Mouse (Mus musculus) ES-E14 (cell line): ENCODE measurements around the gene Adprhl2.

Experiments
- CHD2 ChIP-seq: IDR thresholded peaks from 2 replicates; pipeline ENCODE4 v1.6.1; 2014; ENCODE audit warnings: mild to moderate bottlenecking, low read depth, low read length, inconsistent platforms
- HCFC1 ChIP-seq: IDR thresholded peaks from 2 replicates; pipeline ENCODE4 v1.6.1; 2012; ENCODE audit warnings: low read length, inconsistent platforms, borderline replicate concordance; ENCODE audit not compliant: insufficient read depth

- TF ChIP-seq HCFC1 (no peak), CHD2 (no peak)
Measured at GRCm38 (mm10) chr4:126269292-126269691, 52.2 kb downstream of the Adprhl2 start.
